Mouse (Mus musculus) intestine, embryonic 15.5 days (tissue): Measurements from ENCODE around the gene Bzw2. TPM values are rescaled to one million over a fixed set of nuclear protein-coding genes. Genes with fewer than 3 reads are reported as not detected.
"Not testable (repeated sequence)": the region's sequence is repeated elsewhere in the genome, so short reads cannot be mapped to it uniquely, and the experiment has no call there.

Experiments used
- ATAC-seq: fragments of 200-750 bp; cut with Nextera tagmentation; 2 replicates; pipeline ENCODE4 v1.8.0; 2017; ENCODE audit warnings: moderate TSS enrichment, moderate library complexity
- H3K27ac ChIP-seq: fragments of 300-500 bp; sonication (generic); 2 replicates; pipeline ENCODE4 v1.5.1; 2015; ENCODE audit warnings: mild to moderate bottlenecking, inconsistent platforms
- H3K27me3 ChIP-seq: fragments of 300-500 bp; sonication (generic); replicated peaks from 2 replicates; pipeline ENCODE4 v1.6.1; 2015; ENCODE audit warnings: inconsistent platforms
- H3K36me3 ChIP-seq: fragments of 300-500 bp; sonication (generic); 2 replicates; pipeline ENCODE4 v1.6.1; 2015; ENCODE audit warnings: inconsistent platforms
- H3K4me1 ChIP-seq: fragments of 300-500 bp; sonication (generic); replicated peaks from 2 replicates; pipeline ENCODE4 v1.6.1; 2015; ENCODE audit warnings: inconsistent platforms
- H3K4me2 ChIP-seq: fragments of 300-500 bp; sonication (generic); replicated peaks from 2 replicates; pipeline ENCODE4 v1.6.1; 2015; ENCODE audit warnings: mild to moderate bottlenecking, inconsistent platforms
- H3K4me3 ChIP-seq: fragments of 300-500 bp; sonication (generic); replicated peaks from 2 replicates; pipeline ENCODE4 v1.5.1; 2015; ENCODE audit warnings: inconsistent platforms
- H3K9ac ChIP-seq: fragments of 300-500 bp; sonication (generic); 2 replicates; pipeline ENCODE4 v1.6.1; 2015; ENCODE audit warnings: inconsistent platforms
- H3K9me3 ChIP-seq: fragments of 300-500 bp; sonication (generic); 2 replicates; pipeline ENCODE4 v1.6.1; 2016; ENCODE audit warnings: inconsistent platforms
- WGBS: fragments of 180-500 bp; shearing (Covaris S2); methylation state at CpG from one replicate; pipeline ENCODE4 v1.1.7; 2015; 5-methylcytosine and 5-hydroxymethylcytosine counted together
- polyA plus RNA-seq: library from polyadenylated mRNA; unstranded; fragments of >200 nt; fragmentation: Nextera tagmentation; extraction: Ambion mirVana; gene quantifications from 2 replicates; pipeline ENCODE4 v1.2.1, GENCODE M21; 2015

The Bzw2 gene
- 185 and 204 TPM in 2 replicates for polyA plus RNA-seq

- Histone ChIP-seq H3K27me3 (no peaks in the 10 kb centered on the region), H3K9me3 (no peaks in the 10 kb centered on the region), H3K4me3 (peak within 1 kb of the TSS; percentile 93), H3K9ac (peak within 1 kb of the TSS; percentile 73), H3K36me3 (no peaks in the 10 kb centered on the region), H3K4me2 (peak within 1 kb of the TSS; percentile 83), H3K27ac (peak within 1 kb of the TSS; percentile 96), H3K4me1 (peaks cover 11% of the 10 kb centered on the region; the same call in 1 of the 2 replicates)
- ATAC-seq, result peak; percentile 64
- WGBS, result 1% methylated on average over 26 of the region's 26 CpGs
Observed at GRCm38 (mm10) chr12:36157638-36158308, at the start of gene Bzw2. Gene Bzw2, minus strand, starts transcription at chr12:36158080.

- Histone ChIP-seq H3K9ac (no peak overlapping the region), H3K4me1 (no peaks in the 10 kb centered on the region), H3K4me3 (no peak overlapping the region), H3K27me3 (no peaks in the 10 kb centered on the region), H3K9me3 (no peaks in the 10 kb centered on the region), H3K36me3 (no peaks in the 10 kb centered on the region), H3K27ac (no peak overlapping the region), H3K4me2 (peak overlapping the region; percentile 12)
- ATAC-seq, result peak; percentile 93
- 34% methylated on average over 9 of the region's 9 CpGs for WGBS
Observed at GRCm38 (mm10) chr12:36207072-36207799, 49.4 kb upstream of the Bzw2 start.

GRCm38 (mm10) chr12:36205579-36206119 lies 47.8 kb upstream of the Bzw2 start:
- not testable (repeated sequence) for H3K27ac ChIP-seq, ATAC-seq, H3K9me3 ChIP-seq, H3K27me3 ChIP-seq, H3K4me1 ChIP-seq, H3K4me3 ChIP-seq, H3K36me3 ChIP-seq, H3K4me2 ChIP-seq, H3K9ac ChIP-seq
- 51% methylated on average over 5 of the region's 5 CpGs for WGBS

GRCm38 (mm10) chr12:36194976-36195375 lies 37.1 kb upstream of the Bzw2 start:
- Histone ChIP-seq H3K9me3 (no peaks in the 10 kb centered on the region), H3K27ac (no peak overlapping the region), H3K27me3 (no peaks in the 10 kb centered on the region), H3K4me2 (no peak overlapping the region), H3K36me3 (peaks cover 21% of the 10 kb centered on the region), H3K9ac (no peak overlapping the region), H3K4me1 (no peaks in the 10 kb centered on the region), H3K4me3 (no peak overlapping the region)
- WGBS, result 90% methylated on average over 7 of the region's 7 CpGs
- no peak for ATAC-seq

GRCm38 (mm10) chr12:36190343-36190742 lies 32.5 kb upstream of the Bzw2 start:
- H3K4me1 ChIP-seq, result no peaks in the 10 kb centered on the region
- 90% methylated on average over 5 of the region's 5 CpGs for WGBS
- ATAC-seq, result no peak
- no peaks in the 10 kb centered on the region for H3K27me3 ChIP-seq
- no peak overlapping the region for H3K27ac ChIP-seq
- peaks cover 12% of the 10 kb centered on the region for H3K36me3 ChIP-seq
- no peaks in the 10 kb centered on the region for H3K9me3 ChIP-seq
- no peak overlapping the region for H3K4me2 ChIP-seq
- no peak overlapping the region for H3K9ac ChIP-seq
- no peak overlapping the region for H3K4me3 ChIP-seq

GRCm38 (mm10) chr12:36189610-36190009 lies 31.7 kb upstream of the Bzw2 start:
- WGBS, result 95% methylated on average over 3 of the region's 3 CpGs
- H3K27ac ChIP-seq, result no peak overlapping the region
- no peak overlapping the region for H3K4me3 ChIP-seq
- H3K36me3 ChIP-seq, result peaks cover 12% of the 10 kb centered on the region
- no peaks in the 10 kb centered on the region for H3K9me3 ChIP-seq
- ATAC-seq, result no peak
- H3K4me2 ChIP-seq, result no peak overlapping the region
- no peaks in the 10 kb centered on the region for H3K27me3 ChIP-seq
- no peak overlapping the region for H3K9ac ChIP-seq
- no peaks in the 10 kb centered on the region for H3K4me1 ChIP-seq

GRCm38 (mm10) chr12:36187081-36187480 lies 29.2 kb upstream of the Bzw2 start:
- Histone ChIP-seq H3K27ac (no peak overlapping the region), H3K4me3 (no peak overlapping the region), H3K36me3 (peaks cover 20% of the 10 kb centered on the region), H3K9ac (no peak overlapping the region), H3K4me1 (no peaks in the 10 kb centered on the region), H3K27me3 (no peaks in the 10 kb centered on the region), H3K4me2 (no peak overlapping the region), H3K9me3 (no peaks in the 10 kb centered on the region)
- 68% methylated on average over 6 of the region's 6 CpGs for whole genome bisulfite sequencing
- ATAC-seq, result peak; percentile 87

GRCm38 (mm10) chr12:36182570-36182969 lies 24.7 kb upstream of the Bzw2 start:
- no peak for ATAC-seq
- Histone ChIP-seq H3K9me3 (no peaks in the 10 kb centered on the region), H3K4me2 (no peak overlapping the region), H3K9ac (no peak overlapping the region), H3K4me3 (no peak overlapping the region), H3K4me1 (no peaks in the 10 kb centered on the region), H3K27me3 (no peaks in the 10 kb centered on the region), H3K36me3 (peaks cover 11% of the 10 kb centered on the region), H3K27ac (no peak overlapping the region)
- WGBS, result 78% methylated on average over 6 of the region's 6 CpGs

- Histone ChIP-seq H3K27ac (no peak overlapping the region), H3K9ac (no peak overlapping the region), H3K36me3 (peaks cover 19% of the 10 kb centered on the region), H3K4me2 (no peak overlapping the region), H3K27me3 (no peaks in the 10 kb centered on the region), H3K9me3 (no peaks in the 10 kb centered on the region), H3K4me3 (no peak overlapping the region), H3K4me1 (no peaks in the 10 kb centered on the region)
- WGBS, result 93% methylated on average over 5 of the region's 5 CpGs
- no peak for ATAC-seq
Observed at GRCm38 (mm10) chr12:36177227-36177626, 19.3 kb upstream of the Bzw2 start.

GRCm38 (mm10) chr12:36165299-36165698 lies 7.4 kb upstream of the Bzw2 start:
- Histone ChIP-seq H3K4me1 (no peaks in the 10 kb centered on the region), H3K4me3 (no peak overlapping the region), H3K36me3 (no peaks in the 10 kb centered on the region), H3K27ac (no peak overlapping the region), H3K27me3 (no peaks in the 10 kb centered on the region), H3K4me2 (no peak overlapping the region), H3K9ac (no peak overlapping the region), H3K9me3 (no peaks in the 10 kb centered on the region)
- peak; percentile 66 for ATAC-seq
- WGBS, result 50% methylated on average over 1 of the region's 1 CpGs

- H3K27me3 ChIP-seq, result no peaks in the 10 kb centered on the region
- H3K9me3 ChIP-seq, result no peaks in the 10 kb centered on the region
- WGBS, result 64% methylated on average over 7 of the region's 7 CpGs
- no peak overlapping the region for H3K4me3 ChIP-seq
- no peak overlapping the region for H3K9ac ChIP-seq
- no peak overlapping the region for H3K27ac ChIP-seq
- no peaks in the 10 kb centered on the region for H3K4me1 ChIP-seq
- no peak for ATAC-seq
- H3K4me2 ChIP-seq, result no peak overlapping the region
- no peaks in the 10 kb centered on the region for H3K36me3 ChIP-seq
Observed at GRCm38 (mm10) chr12:36164126-36164791, 6.4 kb upstream of the Bzw2 start.

- no peaks in the 10 kb centered on the region for H3K36me3 ChIP-seq
- no peaks in the 10 kb centered on the region for H3K9me3 ChIP-seq
- H3K4me3 ChIP-seq, result peak overlapping the region; percentile 93
- peak overlapping the region; percentile 83 for H3K4me2 ChIP-seq
- WGBS, result under 1% methylated on average over 14 of the region's 14 CpGs
- no peaks in the 10 kb centered on the region for H3K27me3 ChIP-seq
- H3K9ac ChIP-seq, result peak overlapping the region; percentile 73
- H3K4me1 ChIP-seq, result peaks cover 11% of the 10 kb centered on the region; the same call in 1 of the 2 replicates
- peak; percentile 63 for ATAC-seq
- peak overlapping the region; percentile 96 for H3K27ac ChIP-seq
Observed at GRCm38 (mm10) chr12:36157304-36157637, 609 bp downstream of the Bzw2 start.
